In the genomic region with DNA sequence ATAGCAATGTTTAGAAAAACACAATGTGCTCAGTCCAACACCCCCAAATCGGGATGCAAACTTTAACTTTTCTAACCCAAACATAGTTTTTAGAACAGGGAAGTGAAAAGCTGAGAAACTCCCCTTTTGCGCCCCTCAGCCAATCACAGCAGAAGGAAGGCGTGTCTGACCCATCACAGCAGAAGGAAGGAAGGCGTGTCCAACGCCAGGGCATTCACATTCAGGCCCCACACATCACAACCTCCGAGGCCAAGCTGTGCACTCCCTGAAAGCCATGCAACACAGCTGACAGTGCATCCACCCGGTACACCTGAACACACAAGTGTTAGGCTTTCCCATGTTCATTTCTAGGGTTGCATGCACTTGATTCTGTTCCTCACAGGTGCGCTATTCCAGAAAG, we compare ENCODE assay signal across 18 mouse cellular contexts.
"Had no signal": no experiment of that assay in that cellular context is flagged by ENCODE, and none has a peak within 500 bp of the region (broad histone marks: within the 10 kb centered on the region; RNA-seq: fewer than 3 reads in every experiment).

No protein-coding gene starts in this region.

- H3K9me3 ChIP-seq: limb, embryonic 13.5 days; liver, embryonic 15.5 days; midbrain, embryonic 12.5 days; neural tube, embryonic 13.5 days; stomach, embryonic 15.5 days had no signal

- DNase-seq: kidney, adult 2 months; kidney, postnatal 36 days; layer of hippocampus, adult 9-11 months; left cerebral cortex, postnatal 4 days; lung, adult 2 months; retina, postnatal 1 day; right cerebral cortex, postnatal 4 days; spleen, adult 18-20 months; thymus, adult 18-20 months; thymus, postnatal 14 days had no signal

- H3K36me3 ChIP-seq: liver, embryonic 15.5 days; midbrain, embryonic 12.5 days; neural tube, embryonic 13.5 days; stomach, embryonic 15.5 days had no signal

- H3K9ac ChIP-seq: limb, embryonic 13.5 days; liver, embryonic 15.5 days; midbrain, embryonic 12.5 days; neural tube, embryonic 13.5 days; stomach, embryonic 15.5 days had no signal

- H3K27ac ChIP-seq: limb, embryonic 13.5 days; liver, embryonic 15.5 days; macrophage; midbrain, embryonic 12.5 days; neural tube, embryonic 13.5 days; stomach, embryonic 15.5 days had no signal

- H3K4me3 ChIP-seq: limb, embryonic 13.5 days; liver, embryonic 15.5 days; midbrain, embryonic 12.5 days; neural tube, embryonic 13.5 days; stomach, embryonic 15.5 days had no signal

- H3K4me1 ChIP-seq: limb, embryonic 13.5 days; liver, embryonic 15.5 days; midbrain, embryonic 12.5 days; neural tube, embryonic 13.5 days; stomach, embryonic 15.5 days had no signal

- ATAC-seq: lung, postnatal 0 days; midbrain, embryonic 16.5 days had no signal

- H3K27me3 ChIP-seq: limb, embryonic 13.5 days; liver, embryonic 15.5 days; midbrain, embryonic 12.5 days; neural tube, embryonic 13.5 days; stomach, embryonic 15.5 days had no signal

- H3K4me2 ChIP-seq: limb, embryonic 13.5 days; liver, embryonic 15.5 days; midbrain, embryonic 12.5 days; neural tube, embryonic 13.5 days; stomach, embryonic 15.5 days had no signal
